Mouse (Mus musculus) MEL (cell line): Measurements from ENCODE around the gene Myo15b. TPM values are rescaled to one million over a fixed set of nuclear protein-coding genes. Genes with fewer than 3 reads are reported as not detected.

ENCODE experiments used
- DNase-seq: peaks from one replicate; pipeline ENCODE4 v3.0.0; 2011; ENCODE audit warnings: low read depth, low spot score
- H3K27ac ChIP-seq: 2 replicates; pipeline ENCODE4 v1.5.1; 2012; ENCODE audit warnings: low read depth, mild to moderate bottlenecking, control low read depth, low read length, moderate library complexity; ENCODE audit not compliant: control insufficient read depth
- H3K27me3 ChIP-seq, 2 experiments: fragments of 150-350 bp in 1 of 2; sonication (generic) in 1 of 2; 2 replicates each; pipeline ENCODE4 v1.6.1; 2012; ENCODE audit warnings: low read length in 2 of 2, mild to moderate bottlenecking in 2 of 2, improper control_type of control experiment in 1 of 2, moderate library complexity in 1 of 2; ENCODE audit not compliant: insufficient read depth in 2 of 2, control insufficient read depth in 1 of 2
- H3K36me3 ChIP-seq, 2 experiments: 2 replicates each; pipeline ENCODE4 v1.6.1; 2012 to 2014; ENCODE audit warnings: low read length in 2 of 2, improper control_type of control experiment in 1 of 2, inconsistent platforms in 1 of 2, mild to moderate bottlenecking in 1 of 2; ENCODE audit not compliant: insufficient read depth in 2 of 2, control insufficient read depth in 1 of 2
- H3K4me1 ChIP-seq, 2 experiments: fragments of 150-350 bp in 1 of 2; sonication (generic) in 1 of 2; 2 replicates each; pipeline ENCODE4 v1.6.1; 2012; ENCODE audit warnings: low read length in 2 of 2, improper control_type of control experiment in 1 of 2, mild to moderate bottlenecking in 1 of 2; ENCODE audit not compliant: insufficient read depth in 2 of 2, control insufficient read depth in 1 of 2
- H3K4me3 ChIP-seq, 2 experiments: fragments of 150-350 bp in 1 of 2; sonication (generic) in 1 of 2; 2 replicates each; pipeline ENCODE4 v1.5.1; 2012; ENCODE audit warnings: low read depth in 2 of 2, low read length in 2 of 2, mild to moderate bottlenecking in 2 of 2, moderate library complexity in 2 of 2, control low read depth in 1 of 2, improper control_type of control experiment in 1 of 2; ENCODE audit not compliant: control insufficient read depth in 1 of 2, insufficient read depth in 1 of 2
- H3K79me2 ChIP-seq: 2 replicates; pipeline ENCODE4 v1.6.1; 2012; ENCODE audit warnings: mild to moderate bottlenecking, low read length, moderate library complexity; ENCODE audit not compliant: control insufficient read depth, poor library complexity, insufficient read depth
- H3K9ac ChIP-seq: 2 replicates; pipeline ENCODE4 v1.6.1; 2012; ENCODE audit warnings: low read depth, mild to moderate bottlenecking, control low read depth, low read length, moderate library complexity; ENCODE audit not compliant: control insufficient read depth, poor library complexity, severe bottlenecking
- H3K9me3 ChIP-seq: fragments of 150-350 bp; sonication (generic); replicated peaks from 2 replicates; pipeline ENCODE4 v1.6.1; 2012; ENCODE audit warnings: mild to moderate bottlenecking, low read length, improper control_type of control experiment, moderate library complexity; ENCODE audit not compliant: insufficient read depth
- BHLHE40 ChIP-seq: IDR thresholded peaks from 2 replicates; pipeline ENCODE4 v1.6.1; 2012; ENCODE audit warnings: low read depth, mild to moderate bottlenecking, inconsistent platforms, low read length, improper control_type of control experiment, borderline replicate concordance
- CTCF ChIP-seq, 3 experiments: IDR thresholded peaks in 2 of 3; conservative IDR thresholded peaks in 1 of 3; 2 replicates each; pipeline ENCODE4 v1.5.1; 2011 to 2012; ENCODE audit warnings: low read length in 3 of 3, low read depth in 2 of 3, mild to moderate bottlenecking in 2 of 3, improper control_type of control experiment in 1 of 3, inconsistent platforms in 1 of 3, mixed read lengths in 1 of 3, moderate library complexity in 1 of 3; ENCODE audit not compliant: control insufficient read depth in 1 of 3, insufficient read depth in 1 of 3, poor library complexity in 1 of 3, severe bottlenecking in 1 of 3
- EP300 ChIP-seq, 2 experiments: IDR thresholded peaks; 2 replicates each; pipeline ENCODE4 v1.6.1; 2011; ENCODE audit warnings: improper control_type of control experiment in 2 of 2, low read length in 2 of 2, low read depth in 1 of 2, mild to moderate bottlenecking in 1 of 2
- ETS1 ChIP-seq: IDR thresholded peaks from 2 replicates; pipeline ENCODE4 v1.6.1; 2012; ENCODE audit warnings: low read depth, mild to moderate bottlenecking, inconsistent platforms, low read length, improper control_type of control experiment, moderate library complexity
- MEF2A ChIP-seq: IDR thresholded peaks from 2 replicates; pipeline ENCODE4 v1.6.1; 2014; ENCODE audit warnings: low read depth, mild to moderate bottlenecking, inconsistent platforms, low read length, improper control_type of control experiment; ENCODE audit not compliant: poor library complexity, insufficient replicate concordance, severe bottlenecking; ENCODE audit errors: extremely low read depth
- MYC ChIP-seq: IDR thresholded peaks from 2 replicates; pipeline ENCODE4 v1.6.1; 2011; ENCODE audit warnings: low read depth, mild to moderate bottlenecking, low read length, improper control_type of control experiment, moderate library complexity
- NRF1 ChIP-seq: IDR thresholded peaks from 2 replicates; pipeline ENCODE4 v1.6.1; 2014; ENCODE audit warnings: low read depth, mild to moderate bottlenecking, inconsistent platforms, low read length, improper control_type of control experiment, moderate library complexity; ENCODE audit not compliant: poor library complexity, insufficient read depth, severe bottlenecking
- POLR2A ChIP-seq, 2 experiments: IDR thresholded peaks; 2 replicates each; pipeline ENCODE4 v1.6.1; 2011 to 2012; ENCODE audit warnings: low read length in 2 of 2, mild to moderate bottlenecking in 2 of 2, control low read depth in 1 of 2, improper control_type of control experiment in 1 of 2, low read depth in 1 of 2, moderate library complexity in 1 of 2; ENCODE audit not compliant: control insufficient read depth in 1 of 2, insufficient read depth in 1 of 2, poor library complexity in 1 of 2
- POLR2AphosphoS2 ChIP-seq: IDR thresholded peaks from 2 replicates; pipeline ENCODE4 v1.6.1; 2011; ENCODE audit warnings: low read length, improper control_type of control experiment
- USF2 ChIP-seq, 2 experiments: IDR thresholded peaks; 2 replicates each; pipeline ENCODE4 v1.6.1; 2011 to 2012; ENCODE audit warnings: improper control_type of control experiment in 2 of 2, low read length in 2 of 2, borderline replicate concordance in 1 of 2, inconsistent platforms in 1 of 2, low read depth in 1 of 2, mild to moderate bottlenecking in 1 of 2; ENCODE audit not compliant: insufficient read depth in 1 of 2
- ZKSCAN1 ChIP-seq: IDR thresholded peaks from 2 replicates; pipeline ENCODE4 v1.6.1; 2012; ENCODE audit warnings: low read depth, mild to moderate bottlenecking, inconsistent platforms, low read length, improper control_type of control experiment, moderate library complexity
- ZMIZ1 ChIP-seq: IDR thresholded peaks from 2 replicates; pipeline ENCODE4 v1.6.1; 2012; ENCODE audit warnings: low read depth, mild to moderate bottlenecking, inconsistent platforms, low read length, improper control_type of control experiment, moderate library complexity
- ZNF384 ChIP-seq: IDR thresholded peaks from 2 replicates; pipeline ENCODE4 v1.6.1; 2012; ENCODE audit warnings: low read depth, mild to moderate bottlenecking, inconsistent platforms, low read length, improper control_type of control experiment
- polyA plus RNA-seq, 2 experiments: library from polyadenylated mRNA; stranded (reverse) in 1 of 2; unstranded in 1 of 2; fragments of >175 nt in 1 of 2; fragments of >200 nt in 1 of 2; gene quantifications; 2 replicates each; pipeline versions ENCODE4 v1.2.1 to v1.2.4; 2012; ENCODE audit warnings: low replicate concordance in 2 of 2, low read depth in 1 of 2; ENCODE audit not compliant: insufficient read length in 2 of 2, insufficient read depth in 1 of 2, missing spikeins in 1 of 2
- total RNA-seq: library from RNA; depleted of rRNA; stranded (reverse); fragments of 300-350 nt; gene quantifications from 2 replicates; pipeline ENCODE4 v1.2.3, GENCODE M21; 2012

The Myo15b gene
- total and polyA plus RNA-seq, 3 experiments, result 1.5 to 3.2 TPM; not detected in 1

- TF ChIP-seq BHLHE40, result peak; percentile 99
- no peak for TF ChIP-seq ZMIZ1
- TF ChIP-seq NRF1, result no peak
- TF ChIP-seq ZKSCAN1, result no peak
- TF ChIP-seq CTCF (IDR thresholded peaks at IDR 0.05 in 2 of 3, conservative IDR thresholded peaks at IDR 0.05 in 1 of 3; ENCODE audit: control insufficient read depth in 1 of 3, insufficient read depth in 1 of 3, low read depth in 2 of 3, low read length in 3 of 3, poor library complexity in 1 of 3, severe bottlenecking in 1 of 3), result no peak
- peak; percentile 90 for TF ChIP-seq MYC
- TF ChIP-seq USF2 (IDR thresholded peaks at IDR 0.05; ENCODE audit: borderline replicate concordance in 1 of 2, insufficient read depth in 1 of 2, low read depth in 1 of 2, low read length in 2 of 2), result no peak
- peak; percentile 64; the same call in 1 of the 2 replicates for TF ChIP-seq POLR2AphosphoS2
- TF ChIP-seq EP300 (IDR thresholded peaks at IDR 0.05; ENCODE audit: low read depth in 1 of 2, low read length in 2 of 2), result peak; percentile 69 to 93
Measured at GRCm38 (mm10) chr11:115911632-115912376, 53.6 kb downstream of the Myo15b start, which contains the start of gene Smim6 (continued).

- Histone ChIP-seq H3K9me3 (no peaks in the 10 kb centered on the region), H3K27me3 (no peaks in the 10 kb centered on the region), H3K36me3 (peaks cover 0 to 13% of the 10 kb centered on the region in 2 experiments; a peak in 2 of 4 replicates), H3K9ac (no peak overlapping the region), H3K4me1 (peaks cover 0 to 23% of the 10 kb centered on the region in 2 experiments; a peak in 2 of 4 replicates), H3K27ac (no peak overlapping the region), H3K4me3 (no peak overlapping the region), H3K79me2 (no peaks in the 10 kb centered on the region)
- DNase-seq, result peak; percentile 65
- TF ChIP-seq ZNF384 (peak; percentile 81), ETS1 (peak; percentile 24; the same call in 1 of the 2 replicates), POLR2A (IDR thresholded peaks at IDR 0.05; ENCODE audit: control insufficient read depth in 1 of 2, insufficient read depth in 1 of 2, low read depth in 1 of 2, low read length in 2 of 2, poor library complexity in 1 of 2) (no peak)
Measured at GRCm38 (mm10) chr11:115916579-115916978, 58.4 kb downstream of the Myo15b start.

- DNase-seq, result no peak
- peaks cover 0 to 11% of the 10 kb centered on the region in 2 experiments; a peak in 1 of 4 replicates for H3K4me1 ChIP-seq
- H3K9ac ChIP-seq, result no peak overlapping the region
- no peak overlapping the region for H3K4me3 ChIP-seq
- no peak for TF ChIP-seq MEF2A
- TF ChIP-seq, all 39 proteins: peak for 0
- H3K27me3 ChIP-seq, result no peaks in the 10 kb centered on the region
- H3K36me3 ChIP-seq, result peaks cover 0 to 3% of the 10 kb centered on the region in 2 experiments; a peak in 2 of 4 replicates
- H3K79me2 ChIP-seq, result no peaks in the 10 kb centered on the region
- no peaks in the 10 kb centered on the region for H3K9me3 ChIP-seq
- no peak overlapping the region for H3K27ac ChIP-seq
Measured at GRCm38 (mm10) chr11:115918637-115919036, 60.4 kb downstream of the Myo15b start.
